Mouse (Mus musculus) E14TG2a.4 (cell line): ENCODE data around the gene Gm10840.
A peak's percentile ranks its signal among the peaks of the same experiment; 100 is the strongest.

Experiments used
- H3K27me3 ChIP-seq: 2 replicates; pipeline ENCODE4 v1.6.1; 2014; ENCODE audit warnings: low read length, control low read depth; ENCODE audit not compliant: insufficient read depth
- H3K36me3 ChIP-seq: 2 replicates; pipeline ENCODE4 v1.6.1; 2014; ENCODE audit warnings: low read length, control low read depth; ENCODE audit not compliant: insufficient read depth
- H3K4me1 ChIP-seq: replicated peaks from 2 replicates; pipeline ENCODE4 v1.6.1; 2014; ENCODE audit warnings: low read depth, low read length, control low read depth
- H3K4me3 ChIP-seq: replicated peaks from 2 replicates; pipeline ENCODE4 v1.5.1; 2014; ENCODE audit warnings: mild to moderate bottlenecking, low read length
- H3K9me3 ChIP-seq: 2 replicates; pipeline ENCODE4 v1.6.1; 2014; ENCODE audit warnings: low read length, control low read depth
- CTCF ChIP-seq: conservative IDR thresholded peaks from 2 replicates; pipeline ENCODE4 v1.5.1; 2014; ENCODE audit warnings: low read length
- NANOG ChIP-seq: IDR thresholded peaks from 2 replicates; pipeline ENCODE4 v1.6.1; 2014; ENCODE audit warnings: borderline replicate concordance, low read length, mixed read lengths
- POU5F1 ChIP-seq: IDR thresholded peaks from 2 replicates; pipeline ENCODE4 v1.6.1; 2014; ENCODE audit warnings: low read length, borderline replicate concordance

The Gm10840 gene

GRCm38 (mm10) chr11:106132516-106132915, 28.1 kb upstream of the Gm10840 start:
- H3K9me3 ChIP-seq: no peaks in the 10 kb centered on the region
- H3K27me3 ChIP-seq: no peaks in the 10 kb centered on the region
- TF ChIP-seq NANOG: no peak
- no peak for TF ChIP-seq POU5F1
- H3K4me1 ChIP-seq: peaks cover 24% of the 10 kb centered on the region
- no peak overlapping the region for H3K4me3 ChIP-seq
- H3K36me3 ChIP-seq: peaks cover 37% of the 10 kb centered on the region

GRCm38 (mm10) chr11:106134580-106135528, 25.8 kb upstream of the Gm10840 start:
- Histone ChIP-seq H3K36me3 (peaks cover 30% of the 10 kb centered on the region), H3K9me3 (no peaks in the 10 kb centered on the region), H3K27me3 (no peaks in the 10 kb centered on the region), H3K4me1 (peaks cover 24% of the 10 kb centered on the region), H3K4me3 (peak overlapping the region; percentile 37)
- TF ChIP-seq POU5F1: no peak
- TF ChIP-seq CTCF: no peak
- no peak for TF ChIP-seq NANOG

GRCm38 (mm10) chr11:106151219-106151618, 9.4 kb upstream of the Gm10840 start:
- TF ChIP-seq POU5F1 (no peak), CTCF (no peak), NANOG (no peak)
- Histone ChIP-seq H3K4me1 (0 out of 2 replicates have a peak, but pooled peaks cover 8% of the 10 kb centered on the region), H3K4me3 (no peak overlapping the region), H3K36me3 (peaks cover 91% of the 10 kb centered on the region), H3K27me3 (no peaks in the 10 kb centered on the region), H3K9me3 (no peaks in the 10 kb centered on the region)

GRCm38 (mm10) chr11:106152132-106152531, 8.5 kb upstream of the Gm10840 start:
- no peaks in the 10 kb centered on the region for H3K9me3 ChIP-seq
- no peaks in the 10 kb centered on the region for H3K27me3 ChIP-seq
- no peak overlapping the region for H3K4me3 ChIP-seq
- 0 out of 2 replicates have a peak, but pooled peaks cover 8% of the 10 kb centered on the region for H3K4me1 ChIP-seq
- TF ChIP-seq CTCF (no peak), POU5F1 (no peak), NANOG (no peak)
- peaks cover 97% of the 10 kb centered on the region for H3K36me3 ChIP-seq

GRCm38 (mm10) chr11:106154091-106154490, 6.6 kb upstream of the Gm10840 start:
- peaks cover 12% of the 10 kb centered on the region for H3K4me1 ChIP-seq
- H3K9me3 ChIP-seq: no peaks in the 10 kb centered on the region
- H3K36me3 ChIP-seq: peaks cover 90% of the 10 kb centered on the region
- peaks cover 15% of the 10 kb centered on the region for H3K27me3 ChIP-seq
- TF ChIP-seq NANOG (no peak), CTCF (no peak), POU5F1 (no peak)
- H3K4me3 ChIP-seq: no peak overlapping the region

- Histone ChIP-seq H3K9me3 (no peaks in the 10 kb centered on the region), H3K36me3 (peaks cover 83% of the 10 kb centered on the region)
Measured at GRCm38 (mm10) chr11:106154770-106155169, 5.9 kb upstream of the Gm10840 start.

GRCm38 (mm10) chr11:106155761-106156160, 4.9 kb upstream of the Gm10840 start:
- peaks cover 26% of the 10 kb centered on the region for H3K27me3 ChIP-seq
- H3K4me3 ChIP-seq: no peak overlapping the region
- H3K4me1 ChIP-seq: peaks cover 22% of the 10 kb centered on the region
- H3K9me3 ChIP-seq: no peaks in the 10 kb centered on the region
- TF ChIP-seq CTCF (no peak), NANOG (no peak)
- peaks cover 74% of the 10 kb centered on the region for H3K36me3 ChIP-seq

More at GRCm38 (mm10) chr11:106154770-106155169, 5.9 kb upstream of the Gm10840 start:
- no peak overlapping the region for H3K4me3 ChIP-seq
- peaks cover 20% of the 10 kb centered on the region for H3K27me3 ChIP-seq
- no peak for TF ChIP-seq POU5F1
- no peak for TF ChIP-seq NANOG
- no peak for TF ChIP-seq CTCF
- H3K4me1 ChIP-seq: peaks cover 16% of the 10 kb centered on the region

- Histone ChIP-seq H3K4me1 (peaks cover 27% of the 10 kb centered on the region), H3K4me3 (no peak overlapping the region), H3K27me3 (peaks cover 29% of the 10 kb centered on the region), H3K36me3 (peaks cover 69% of the 10 kb centered on the region), H3K9me3 (no peaks in the 10 kb centered on the region)
- no peak for TF ChIP-seq POU5F1
- no peak for TF ChIP-seq NANOG
- no peak for TF ChIP-seq CTCF
Measured at GRCm38 (mm10) chr11:106156257-106156656, 4.4 kb upstream of the Gm10840 start.
